Mouse (Mus musculus) adrenal gland, postnatal 14 days (tissue): ENCODE data around the gene Twf1. TPM values are rescaled to one million over a fixed set of nuclear protein-coding genes. Genes with fewer than 3 reads are reported as not detected.

Experiments
- DNase-seq: peaks from one replicate; pipeline ENCODE4 v3.0.0; 2021; ENCODE audit warnings: mixed read lengths
- long read RNA-seq, 2 experiments: library from polyadenylated mRNA; stranded (forward); transcript quantifications; one replicate each; pipeline ENCODE4 v2.0.0; 2021
- total RNA-seq: library from RNA; stranded (reverse); gene quantifications from 2 replicates; pipeline ENCODE4 v1.2.3, GENCODE M21; 2021

Twf1 gene
- 66.8 and 69.1 TPM in 2 replicates for total RNA-seq
- long read RNA-seq, experiment 1, transcript Twf1-201 (9 exons, 3,025 nt): major isoform, 89 of 107 reads
- long read RNA-seq, experiment 1, partial matches to known transcripts: 2 of 107 reads
- long read RNA-seq, experiment 1, other reads (novel, unspliced or antisense): 16 of 107 reads
- long read RNA-seq, experiment 2, transcript Twf1-201 (9 exons, 3,025 nt): major isoform, 70 of 90 reads
- long read RNA-seq, experiment 2, partial matches to known transcripts: 4 of 90 reads
- long read RNA-seq, experiment 2, other reads (novel, unspliced or antisense): 16 of 90 reads

DNA sequence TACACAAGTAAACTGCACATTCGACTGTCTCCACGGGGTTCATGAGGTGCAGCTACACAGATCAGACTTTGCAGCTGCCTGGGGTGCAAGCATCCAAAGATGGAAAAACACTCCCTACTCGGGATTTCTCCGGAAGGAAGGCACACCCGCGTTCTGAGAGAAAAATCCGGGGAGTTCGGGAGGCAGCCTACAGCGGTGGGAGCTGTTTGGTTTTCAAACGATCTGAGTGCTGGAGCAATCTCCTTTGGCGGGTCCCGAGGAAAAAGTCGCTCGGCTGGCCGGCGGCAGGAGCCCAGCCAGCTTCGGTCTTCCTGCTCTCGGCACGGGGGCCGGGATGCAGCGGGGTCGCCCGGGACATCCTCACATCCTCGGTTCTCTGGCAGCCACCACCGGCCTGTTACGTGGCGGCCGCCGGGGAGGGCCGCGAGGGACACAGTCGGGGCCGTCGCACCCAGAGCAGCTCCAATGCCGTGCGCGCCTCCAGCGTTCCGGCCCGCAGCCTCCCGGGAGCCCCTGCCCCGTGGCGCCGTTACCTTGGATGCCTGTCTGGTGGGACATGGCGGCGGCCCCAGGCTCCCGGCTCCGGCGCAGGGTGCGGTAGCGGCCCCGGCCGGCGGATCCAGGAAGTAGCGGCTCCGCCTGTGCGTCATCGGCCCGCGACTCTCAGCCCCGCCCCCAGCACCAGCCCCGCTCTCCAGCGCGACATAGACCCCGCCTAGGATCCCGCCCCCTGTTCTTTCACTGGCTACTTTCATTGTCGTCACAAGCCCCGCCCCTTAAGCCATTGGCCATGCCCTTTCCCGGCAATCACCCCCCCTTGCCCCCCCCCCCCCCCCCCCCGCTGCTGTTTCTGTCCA, at the start of gene Twf1:
TSS of gene Twf1 (minus strand) at position 671 of the 857 bp plus-strand sequence.
- DNase-seq: peak; percentile 99

GRCm38 (mm10) chr15:94639126-94639525, 49.4 kb upstream of the Twf1 start:
- DNase-seq: no peak

DNA sequence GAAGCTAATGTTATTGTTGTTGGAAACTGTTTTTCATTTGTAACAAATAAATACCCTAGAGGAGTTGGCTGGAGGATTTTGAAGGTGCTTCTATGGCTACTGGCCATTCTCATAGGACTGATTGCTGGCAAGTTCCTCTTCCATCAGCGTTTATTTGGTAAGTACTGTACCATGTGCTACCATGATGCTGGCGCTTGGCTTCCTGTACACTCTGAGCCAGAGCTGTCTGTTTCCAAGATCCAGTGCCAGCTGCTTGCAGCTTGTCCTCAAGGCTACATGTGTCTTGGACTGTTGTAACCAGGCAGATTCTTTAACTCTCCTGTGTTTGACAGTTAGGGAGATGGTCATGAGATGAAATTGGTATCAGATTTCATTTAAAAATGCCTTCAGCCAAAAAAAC, 48.5 kb upstream of the Twf1 start:
- no peak for DNase-seq

DNA sequence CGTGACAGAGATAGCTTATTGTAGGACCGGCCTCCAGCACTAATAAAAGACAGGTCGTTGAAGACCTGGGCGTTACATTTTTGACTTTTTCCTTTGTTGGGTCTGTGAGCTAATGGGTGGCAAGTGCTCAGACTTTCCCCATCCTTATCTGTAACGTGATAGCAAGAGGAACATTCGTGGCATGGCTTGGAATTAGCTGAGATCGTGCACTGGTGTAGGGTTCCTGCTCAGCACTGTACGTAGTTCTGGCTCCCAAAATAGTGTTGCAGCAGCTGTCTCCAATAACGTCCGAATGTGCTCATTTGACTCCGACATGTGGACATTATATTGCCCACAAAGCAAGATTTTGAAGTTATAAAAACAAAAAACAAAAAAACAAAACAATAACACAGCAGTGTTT, 44.8 kb upstream of the Twf1 start:
- no peak for DNase-seq

- no peak for DNase-seq
These were observed 40.9 kb upstream of the Twf1 start for GRCm38 (mm10) chr15:94630553-94630952.

- peak; percentile 69 for DNase-seq
These were observed 39.3 kb upstream of the Twf1 start, which contains the start of gene Tmem117 for GRCm38 (mm10) chr15:94628830-94629601. Gene Tmem117, plus strand, starts transcription at chr15:94629232.

DNA sequence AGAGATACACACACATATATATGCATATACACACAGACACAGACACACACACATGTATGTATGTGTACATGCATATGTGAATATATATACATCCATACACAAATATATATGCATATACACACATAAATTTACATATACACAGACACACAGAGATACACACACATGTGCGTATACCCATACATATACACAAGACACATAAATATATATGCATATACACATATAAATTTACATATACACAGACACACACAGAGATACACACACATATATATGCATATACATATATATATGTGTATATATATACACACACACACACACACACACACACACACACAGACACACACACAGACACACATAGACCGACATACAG, 38.8 kb upstream of the Twf1 start:
- DNase-seq: no peak

GRCm38 (mm10) chr15:94620909-94621308, 31.2 kb upstream of the Twf1 start:
- DNase-seq: no peak

DNA sequence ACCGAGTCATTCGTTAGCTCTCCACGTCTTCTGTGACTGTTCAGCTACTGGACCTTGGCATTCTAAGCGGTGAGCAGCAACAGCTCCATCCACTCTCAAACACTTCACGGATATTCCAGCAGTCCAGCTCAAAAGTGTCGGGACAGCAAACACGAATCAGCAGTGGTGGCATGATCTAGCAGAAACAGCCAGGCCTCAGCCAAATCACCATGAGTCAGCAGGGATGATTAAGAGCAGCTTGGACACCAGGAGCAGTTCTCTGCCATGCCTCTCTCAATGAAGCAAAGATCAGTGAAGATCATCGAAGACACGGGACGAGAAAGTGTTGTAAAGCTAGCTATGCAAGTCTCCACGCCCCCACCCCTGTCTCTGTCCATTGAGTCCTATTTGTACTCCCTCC, 26.3 kb upstream of the Twf1 start:
- DNase-seq: peak; percentile 31

- DNase-seq: no peak
These were observed 18.1 kb upstream of the Twf1 start for GRCm38 (mm10) chr15:94607768-94608167.

- DNase-seq: no peak
These were observed 12.8 kb upstream of the Twf1 start for GRCm38 (mm10) chr15:94602441-94602840.

DNA sequence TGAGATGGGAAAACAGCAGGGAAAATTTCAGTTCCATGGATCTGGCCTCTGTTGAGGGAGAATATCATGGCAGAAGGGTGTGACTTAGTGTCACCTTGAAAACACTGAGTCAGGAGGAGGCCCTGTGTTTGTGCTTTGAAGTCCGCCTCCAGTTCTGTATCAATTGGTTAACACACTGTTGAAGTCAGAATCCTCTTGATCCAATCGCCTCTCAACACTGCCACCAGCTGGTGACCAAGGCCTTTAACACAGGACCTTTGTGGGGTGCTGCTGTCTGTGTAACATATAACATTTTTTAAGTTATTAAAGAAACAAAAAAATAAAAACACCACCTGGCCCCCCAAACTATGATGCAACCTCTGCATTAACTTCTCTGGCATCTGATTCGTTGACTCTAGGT, 11.7 kb upstream of the Twf1 start:
- peak; percentile 80 for DNase-seq

DNA sequence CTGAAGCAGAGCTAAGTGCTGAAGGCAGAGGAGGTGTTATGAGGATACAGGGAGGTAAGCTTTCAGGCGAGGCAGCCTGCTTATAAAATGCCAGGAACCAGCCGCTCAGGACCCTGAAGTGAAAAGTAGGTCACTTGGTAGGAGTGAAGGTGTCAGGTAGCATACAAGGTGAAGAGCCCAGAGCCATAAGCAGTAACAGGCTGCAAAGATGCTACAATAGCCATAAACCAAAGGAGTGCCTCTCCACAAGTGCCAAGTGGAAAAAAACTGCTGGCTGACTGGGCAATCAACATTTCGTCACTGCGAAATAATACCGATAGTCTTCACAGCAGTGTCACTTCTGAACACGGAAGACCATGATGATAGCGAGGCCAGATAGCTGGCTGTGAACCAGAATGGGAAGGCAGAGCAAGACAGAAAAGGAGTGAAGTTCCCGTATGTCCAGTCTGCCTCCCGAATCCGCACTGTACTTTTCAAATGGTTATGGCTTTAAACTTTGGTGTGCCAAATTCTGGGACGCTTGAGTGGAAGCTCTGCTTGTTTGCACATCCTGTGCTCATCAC, 10.5 kb upstream of the Twf1 start:
- DNase-seq: peak; percentile 23

DNA sequence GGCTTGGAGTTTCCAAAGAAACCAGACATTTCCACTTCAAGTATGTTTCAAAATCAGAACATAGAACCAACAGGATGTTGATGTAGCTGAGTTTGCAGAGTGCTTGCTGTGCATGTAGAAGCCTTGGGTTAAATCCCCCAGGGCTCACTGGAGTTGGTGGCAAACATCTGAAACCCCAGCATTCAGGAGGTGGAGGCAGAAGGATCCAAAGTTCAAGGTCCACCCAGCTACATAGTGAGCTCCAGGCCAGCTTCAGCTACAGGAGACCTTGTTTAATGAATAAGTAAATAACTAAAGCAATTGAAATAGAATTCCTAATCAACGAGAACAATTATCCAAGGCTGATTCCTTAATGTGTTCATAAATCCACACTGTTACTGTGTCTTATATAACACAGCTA, 3.9 kb upstream of the Twf1 start:
- DNase-seq: no peak

DNA sequence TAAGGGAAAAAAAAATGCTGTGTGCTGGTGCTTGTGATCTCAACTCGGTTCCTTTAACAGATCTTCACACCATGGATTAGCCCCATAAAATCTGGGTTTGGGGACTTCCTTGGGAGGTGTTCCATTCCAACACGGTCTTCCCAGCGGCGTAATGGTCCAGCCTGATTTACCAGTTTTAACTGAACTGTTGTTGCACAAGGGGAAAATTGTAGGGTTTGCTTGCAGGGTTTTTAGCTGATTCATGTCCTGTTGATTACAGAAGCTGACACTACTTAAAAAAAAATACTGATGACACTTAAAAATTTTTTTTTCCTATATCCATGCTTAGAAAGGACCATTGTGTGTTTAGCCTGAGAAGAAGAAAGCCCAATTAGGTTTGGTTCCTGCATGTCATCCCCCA, 1.7 kb upstream of the Twf1 start:
- no peak for DNase-seq

- no peak for DNase-seq
These were observed 394 bp upstream of the Twf1 start for GRCm38 (mm10) chr15:94590083-94590482.

- DNase-seq: no peak
These were observed 1.6 kb downstream of the Twf1 start for GRCm38 (mm10) chr15:94587826-94588715.

- no peak for DNase-seq
These were observed 5.0 kb downstream of the Twf1 start for GRCm38 (mm10) chr15:94584738-94585137.

DNA sequence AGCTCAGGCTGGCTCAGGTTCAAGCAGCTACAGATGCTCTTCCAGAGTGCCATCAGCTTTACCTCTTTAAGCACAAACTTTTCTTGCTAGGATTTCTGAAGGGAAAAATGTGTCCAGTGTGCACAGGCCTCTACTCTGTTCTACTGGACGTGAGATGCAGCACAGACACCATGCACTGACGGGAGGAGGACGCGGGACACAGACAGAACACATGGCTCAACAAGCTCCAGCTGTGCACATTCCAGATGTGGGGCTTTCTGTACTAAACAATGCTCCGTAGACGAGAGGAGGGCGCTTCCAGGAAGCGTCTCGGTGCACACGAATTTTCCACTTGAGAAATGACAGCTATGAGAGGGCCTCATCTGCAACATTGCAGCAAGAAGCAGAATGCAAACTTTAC, 6.5 kb downstream of the Twf1 start:
- DNase-seq: no peak

DNA sequence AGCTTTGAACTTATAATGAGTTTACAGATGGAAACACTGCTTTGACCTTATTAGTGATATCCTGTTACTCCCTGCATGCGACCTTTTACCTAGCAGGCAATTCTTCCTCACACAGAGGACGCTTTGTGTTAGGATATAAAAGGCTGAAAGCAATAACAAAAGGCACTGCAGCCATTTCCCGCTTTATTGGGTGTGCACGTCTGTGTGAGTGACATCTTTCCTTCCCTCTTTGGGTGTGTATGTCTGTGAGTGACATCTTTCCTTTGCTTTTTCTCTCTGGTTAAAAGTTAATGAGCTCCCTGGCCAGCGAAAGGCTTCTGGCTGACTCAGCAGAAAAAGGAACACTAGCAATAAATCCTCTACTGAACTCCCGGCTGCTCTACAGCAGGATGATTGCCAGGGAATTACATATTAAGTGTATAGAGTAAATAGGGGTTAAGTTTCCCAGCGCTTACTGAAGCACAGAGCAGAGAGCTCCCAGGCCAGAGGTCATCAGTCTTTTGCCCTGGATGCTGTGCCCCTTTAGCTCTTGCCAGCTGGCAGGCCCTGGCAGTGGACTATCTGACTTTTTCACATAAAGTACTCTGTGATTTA, 7.6 kb downstream of the Twf1 start:
- DNase-seq: no peak
